Mouse (Mus musculus) small intestine, adult 2 months (tissue): ENCODE measurements at regions not wholly inside any gene's neighbourhood (a gene's known extent, or its start where the extent isn't known, plus 50 kb on each side); places are given as distances from the start of the nearest gene placed in this dataset.

Experiments used
- H3K27ac ChIP-seq: fragments of 200-500 bp; 2 replicates; pipeline ENCODE4 v1.5.1; 2012; ENCODE audit warnings: low read depth, low read length, control low read depth, inconsistent platforms; ENCODE audit not compliant: insufficient read depth
- H3K27me3 ChIP-seq: fragments of 200-500 bp; 2 replicates; pipeline ENCODE4 v1.6.1; 2012; ENCODE audit warnings: mild to moderate bottlenecking, moderate library complexity, low read length, inconsistent platforms; ENCODE audit not compliant: control insufficient read depth, insufficient read depth
- H3K36me3 ChIP-seq: fragments of 200-500 bp; 2 replicates; pipeline ENCODE4 v1.6.1; 2012; ENCODE audit warnings: mild to moderate bottlenecking, low read length, control low read depth, inconsistent platforms; ENCODE audit not compliant: control insufficient read depth, insufficient read depth
- H3K4me1 ChIP-seq: fragments of 200-500 bp; 2 replicates; pipeline ENCODE4 v1.6.1; 2012; ENCODE audit warnings: low read length, inconsistent platforms, mixed read lengths; ENCODE audit not compliant: control insufficient read depth, insufficient read depth, insufficient read length
- H3K4me3 ChIP-seq: fragments of 200-500 bp; 2 replicates; pipeline ENCODE4 v1.5.1; 2012; ENCODE audit warnings: low read depth, mild to moderate bottlenecking, control low read depth, inconsistent platforms, low read length, moderate library complexity
- CTCF ChIP-seq: fragments of 200-500 bp; IDR thresholded peaks from 2 replicates; pipeline ENCODE4 v1.5.1; 2012; ENCODE audit warnings: low read depth, mild to moderate bottlenecking, control low read depth, inconsistent platforms, low read length, moderate library complexity, mixed read lengths; ENCODE audit not compliant: insufficient replicate concordance, insufficient read length; ENCODE audit errors: extremely low read depth
- POLR2A ChIP-seq: fragments of 200-500 bp; IDR thresholded peaks from 2 replicates; pipeline ENCODE4 v1.6.1; 2012; ENCODE audit warnings: low read depth, mild to moderate bottlenecking, control low read depth, inconsistent platforms, low read length, moderate library complexity
- WGBS: fragments of 180-500 bp; shearing (Covaris S2); methylation state at CpG from one replicate; pipeline ENCODE4 v1.1.7; 2018; 5-methylcytosine and 5-hydroxymethylcytosine counted together

DNA sequence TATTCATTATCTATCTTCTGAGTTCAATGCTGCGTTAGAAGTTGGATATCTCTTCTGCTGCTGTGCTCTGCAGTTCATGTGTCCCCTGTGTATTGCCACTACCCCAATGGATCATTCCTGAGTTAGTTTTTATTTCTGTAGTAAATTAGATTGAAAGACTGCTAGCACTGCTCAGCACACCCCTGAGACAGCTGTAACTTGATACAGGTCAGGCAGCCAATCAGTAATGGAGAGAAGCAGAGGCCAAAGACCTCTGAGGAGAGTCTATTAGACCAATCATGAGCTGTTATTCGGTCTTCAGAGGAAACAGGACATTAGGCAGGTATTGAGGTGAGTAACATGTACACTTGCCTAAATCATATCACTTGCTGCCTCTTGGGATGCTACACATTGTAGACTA lies 837.5 kb upstream of the Chordc1 start:
- TF ChIP-seq CTCF (no peak), POLR2A (no peak)
- H3K4me3 ChIP-seq, result no peak overlapping the region
- WGBS, result 61% methylated on average over 2 of the region's 2 CpGs
- no peaks in the 10 kb centered on the region for H3K4me1 ChIP-seq
- H3K36me3 ChIP-seq, result no peaks in the 10 kb centered on the region
- H3K27me3 ChIP-seq, result no peaks in the 10 kb centered on the region
- no peak overlapping the region for H3K27ac ChIP-seq

DNA sequence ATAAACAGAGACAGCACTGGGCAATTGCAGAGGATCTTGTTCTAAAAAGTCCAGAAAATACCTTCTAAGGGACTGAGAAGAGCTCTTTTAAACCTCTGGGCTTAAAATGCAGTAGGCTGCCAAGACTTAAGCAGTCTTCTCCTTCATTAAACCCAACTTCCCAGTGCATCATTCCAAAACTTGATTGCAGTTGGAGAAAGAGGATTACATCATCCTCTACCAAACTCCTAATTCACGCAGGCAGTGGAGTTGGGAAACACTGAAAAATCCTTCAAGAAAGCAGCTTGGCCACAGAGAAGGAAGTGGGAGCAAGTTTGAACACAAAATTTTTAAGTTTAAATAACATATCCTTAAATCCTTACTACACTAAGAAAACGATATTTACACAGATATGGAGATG lies 825.5 kb upstream of the Chordc1 start:
- TF ChIP-seq CTCF, result no peak
- no peak for TF ChIP-seq POLR2A
- 62% methylated on average over 2 of the region's 2 CpGs for WGBS
- Histone ChIP-seq H3K4me3 (no peak overlapping the region), H3K27me3 (no peaks in the 10 kb centered on the region), H3K27ac (no peak overlapping the region), H3K4me1 (no peaks in the 10 kb centered on the region), H3K36me3 (no peaks in the 10 kb centered on the region)

DNA sequence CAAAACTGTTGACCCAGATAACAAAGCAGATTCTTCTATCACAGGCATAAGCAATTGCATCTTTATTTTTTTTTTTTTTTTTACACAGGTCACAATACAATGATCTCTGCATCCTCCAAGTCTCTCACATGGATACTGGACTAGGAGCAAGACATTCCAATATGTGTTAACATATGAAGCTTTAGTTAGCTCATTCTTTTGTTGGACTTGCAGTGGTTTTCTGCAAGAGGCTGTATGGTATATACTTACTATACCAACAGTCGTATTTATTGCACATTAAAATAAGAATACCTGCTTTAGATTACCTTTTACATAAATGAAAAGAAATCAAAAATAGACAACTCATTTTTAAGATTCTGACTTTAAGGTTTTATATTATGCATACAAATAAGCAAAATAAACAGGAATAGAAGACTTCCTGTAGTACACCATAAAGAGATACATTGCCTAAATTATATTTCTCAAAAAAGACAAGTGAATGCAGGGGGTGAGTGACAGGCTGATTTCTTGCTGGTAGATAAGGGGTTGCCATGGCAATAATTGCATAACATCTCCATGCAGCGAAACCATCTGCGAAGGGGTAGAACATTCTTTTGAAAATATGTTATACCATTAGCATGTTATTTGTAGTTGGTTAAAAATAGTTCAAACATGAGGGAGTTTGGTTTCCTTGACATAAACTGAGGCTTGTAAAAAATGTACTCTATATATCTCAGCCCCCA lies 807.1 kb upstream of the Chordc1 start:
- Histone ChIP-seq H3K27ac (no peak overlapping the region), H3K4me3 (no peak overlapping the region), H3K4me1 (no peaks in the 10 kb centered on the region), H3K36me3 (no peaks in the 10 kb centered on the region), H3K27me3 (no peaks in the 10 kb centered on the region)
- TF ChIP-seq CTCF, result no peak
- no peak for TF ChIP-seq POLR2A
- WGBS, result 81% methylated on average over 3 of the region's 3 CpGs

DNA sequence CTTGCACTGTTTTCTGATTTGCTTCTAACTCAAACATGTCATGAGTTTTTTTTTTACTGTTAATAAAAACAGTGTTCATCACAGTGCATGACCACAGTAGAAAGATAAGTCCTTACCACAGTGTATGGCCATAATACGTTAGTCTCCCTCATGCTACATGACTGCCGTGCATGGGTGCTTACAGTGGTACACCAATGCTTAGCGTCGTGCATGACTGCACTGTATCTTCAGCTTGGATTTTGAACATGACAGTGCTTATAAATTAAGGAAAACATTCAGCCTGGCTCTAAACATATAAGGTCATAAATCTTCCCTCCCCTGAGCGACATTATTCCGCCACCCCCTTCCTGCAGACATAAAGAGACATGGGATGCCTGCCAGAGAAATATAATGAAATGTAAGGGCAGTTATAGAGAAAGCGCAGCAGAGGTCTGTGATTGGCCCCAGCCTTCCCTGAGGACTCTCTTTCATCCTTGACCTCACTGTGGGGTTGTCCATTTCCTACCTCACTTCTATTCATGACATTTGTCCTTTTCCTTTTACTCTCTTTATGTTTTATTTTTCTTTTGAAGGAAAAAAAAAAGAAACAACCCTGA lies 791.7 kb upstream of the Chordc1 start:
- Histone ChIP-seq H3K27me3 (no peaks in the 10 kb centered on the region), H3K36me3 (no peaks in the 10 kb centered on the region), H3K4me1 (no peaks in the 10 kb centered on the region), H3K27ac (no peak overlapping the region), H3K4me3 (no peak overlapping the region)
- no peak for TF ChIP-seq CTCF
- no peak for TF ChIP-seq POLR2A
- 69% methylated on average over 7 of the region's 7 CpGs for WGBS

DNA sequence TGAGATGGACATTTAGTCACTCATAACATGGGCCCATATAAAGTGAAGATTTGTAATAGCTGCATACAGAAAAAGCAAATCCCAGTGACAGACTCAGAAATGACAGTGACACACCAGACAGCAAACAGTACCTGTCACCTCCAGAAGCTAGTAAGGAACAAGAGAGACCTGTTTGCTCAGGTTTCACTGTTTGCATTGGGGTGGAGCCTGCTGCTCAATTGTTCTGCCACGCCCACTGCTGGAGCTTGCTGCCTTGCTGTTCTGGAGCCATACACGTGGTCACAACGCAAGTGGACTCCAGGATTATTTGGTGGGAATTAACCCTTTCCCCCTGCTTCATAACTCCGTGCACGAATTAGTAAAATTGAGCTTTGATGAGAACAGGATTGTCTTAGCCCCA lies 783.2 kb upstream of the Chordc1 start:
- no peaks in the 10 kb centered on the region for H3K36me3 ChIP-seq
- no peak overlapping the region for H3K27ac ChIP-seq
- TF ChIP-seq POLR2A, result no peak
- TF ChIP-seq CTCF, result no peak
- 41% methylated on average over 5 of the region's 5 CpGs for WGBS
- H3K27me3 ChIP-seq, result no peaks in the 10 kb centered on the region
- no peaks in the 10 kb centered on the region for H3K4me1 ChIP-seq
- H3K4me3 ChIP-seq, result no peak overlapping the region

DNA sequence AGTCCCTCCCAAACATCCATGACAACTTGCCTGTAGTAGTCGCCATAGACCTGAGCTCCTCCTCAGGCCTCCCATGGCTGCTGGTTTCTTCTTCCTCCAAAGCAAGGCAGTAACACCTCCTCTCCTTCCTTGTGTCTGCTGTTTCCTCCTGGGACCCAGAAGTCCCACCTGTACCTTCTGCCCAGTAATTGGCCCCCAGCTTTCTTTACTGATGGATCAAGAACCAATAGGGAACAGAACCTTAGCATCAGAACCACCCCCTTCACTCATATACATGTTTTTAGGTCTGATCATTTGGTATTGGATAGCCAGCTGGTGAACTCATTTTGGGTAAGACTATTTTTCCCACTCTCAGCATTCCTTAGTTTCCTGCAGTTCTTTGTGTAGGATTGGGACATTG lies 735.7 kb upstream of the Chordc1 start:
- no peaks in the 10 kb centered on the region for H3K4me1 ChIP-seq
- no peak overlapping the region for H3K4me3 ChIP-seq
- no peak for TF ChIP-seq CTCF
- no peak for TF ChIP-seq POLR2A
- no peaks in the 10 kb centered on the region for H3K27me3 ChIP-seq
- WGBS, result 81% methylated on average over 1 of the region's 1 CpGs
- no peaks in the 10 kb centered on the region for H3K36me3 ChIP-seq
- H3K27ac ChIP-seq, result no peak overlapping the region

DNA sequence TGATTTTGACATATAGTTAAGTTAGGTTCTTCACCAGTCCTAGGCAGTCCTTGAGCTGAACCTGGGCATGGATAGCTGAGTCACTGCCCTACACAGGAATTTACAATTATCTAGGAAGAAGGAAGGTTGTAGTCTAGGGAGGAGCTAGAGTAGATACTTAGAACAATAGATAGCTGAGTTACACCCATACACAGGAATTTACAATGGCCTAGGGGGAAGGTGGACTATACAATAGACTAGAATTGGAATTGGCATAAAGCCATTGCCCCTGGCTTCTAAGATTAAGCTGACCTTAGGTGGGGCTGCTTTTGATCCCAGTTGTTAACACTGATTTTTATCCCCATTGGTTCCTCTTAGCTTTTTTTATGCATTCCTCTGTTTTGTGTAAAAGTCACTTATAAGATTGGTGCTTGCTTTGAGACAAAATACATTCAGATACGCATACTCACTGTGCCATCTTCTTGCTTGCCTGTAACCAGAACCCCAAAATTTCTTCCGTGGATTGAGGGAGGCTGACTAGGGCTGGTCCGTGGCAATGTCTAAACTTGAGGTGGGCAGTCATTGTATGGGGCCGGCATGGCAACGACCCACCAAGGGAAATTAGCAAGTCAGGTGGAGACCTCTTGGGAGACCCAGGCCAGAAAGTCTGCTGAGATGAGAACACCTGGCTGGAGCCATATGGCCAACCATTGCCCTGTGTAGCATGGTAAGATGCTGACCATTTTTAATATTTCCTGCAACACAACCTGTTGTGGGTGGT lies 734.1 kb upstream of the Chordc1 start:
- Histone ChIP-seq H3K27me3 (no peaks in the 10 kb centered on the region), H3K36me3 (no peaks in the 10 kb centered on the region)
- 83% methylated on average over 5 of the region's 5 CpGs for WGBS

More for the DNA sequence above, 734.1 kb upstream of the Chordc1 start:
- no peak overlapping the region for H3K27ac ChIP-seq
- no peaks in the 10 kb centered on the region for H3K4me1 ChIP-seq
- H3K4me3 ChIP-seq, result no peak overlapping the region
- TF ChIP-seq CTCF (no peak), POLR2A (no peak)
